Mouse (Mus musculus) hindbrain, embryonic 13.5 days (tissue): ENCODE data around the gene Cnih3. TPM values are rescaled to one million over a fixed set of nuclear protein-coding genes. Genes with fewer than 3 reads are reported as not detected.

ENCODE experiments used
- ATAC-seq: fragments of 200-750 bp; cut with Nextera tagmentation; 2 replicates; pipeline ENCODE4 v1.8.0; 2017; ENCODE audit warnings: moderate TSS enrichment; ENCODE audit not compliant: low FRiP score
- H3K27ac ChIP-seq: fragments of 300-500 bp; sonication (generic); 2 replicates; pipeline ENCODE4 v1.5.1; 2015; ENCODE audit warnings: inconsistent platforms, mild to moderate bottlenecking, moderate library complexity
- H3K27me3 ChIP-seq: fragments of 300-500 bp; sonication (generic); 2 replicates; pipeline ENCODE4 v1.6.1; 2015; ENCODE audit warnings: mild to moderate bottlenecking, inconsistent platforms
- H3K36me3 ChIP-seq: fragments of 300-500 bp; sonication (generic); 2 replicates; pipeline ENCODE4 v1.6.1; 2015; ENCODE audit warnings: mild to moderate bottlenecking, inconsistent platforms
- H3K4me1 ChIP-seq: fragments of 300-500 bp; sonication (generic); replicated peaks from 2 replicates; pipeline ENCODE4 v1.6.1; 2015; ENCODE audit warnings: inconsistent platforms
- H3K4me2 ChIP-seq: fragments of 300-500 bp; sonication (generic); 2 replicates; pipeline ENCODE4 v1.6.1; 2015; ENCODE audit warnings: inconsistent platforms, mild to moderate bottlenecking, moderate library complexity
- H3K4me3 ChIP-seq: fragments of 300-500 bp; sonication (generic); 2 replicates; pipeline ENCODE4 v1.5.1; 2015; ENCODE audit warnings: mild to moderate bottlenecking, inconsistent platforms
- H3K9ac ChIP-seq: fragments of 300-500 bp; sonication (generic); 2 replicates; pipeline ENCODE4 v1.6.1; 2015; ENCODE audit warnings: mild to moderate bottlenecking, inconsistent platforms
- H3K9me3 ChIP-seq: fragments of 300-500 bp; sonication (generic); 2 replicates; pipeline ENCODE4 v1.6.1; 2016; ENCODE audit warnings: inconsistent platforms
- WGBS: fragments of 180-500 bp; shearing (Covaris S2); methylation state at CpG from one replicate; pipeline ENCODE4 v1.1.7; 2015; 5-methylcytosine and 5-hydroxymethylcytosine counted together
- polyA plus RNA-seq: library from polyadenylated mRNA; unstranded; fragments of >200 nt; fragmentation: Nextera tagmentation; extraction: Ambion mirVana; gene quantifications from 2 replicates; pipeline ENCODE4 v1.2.1, GENCODE M21; 2015

Cnih3 gene
- polyA plus RNA-seq, 1 experiment from 2014 or later = 6.8 TPM

GRCm38 (mm10) chr1:181357870-181358269, 5.4 kb downstream of the Cnih3 start:
- H3K9me3 ChIP-seq = peaks cover 3% of the 10 kb centered on the region; the same call in 1 of the 2 replicates
- WGBS = 54% methylated on average over 2 of the region's 2 CpGs
- H3K27ac ChIP-seq = no peak overlapping the region
- no peak overlapping the region for H3K9ac ChIP-seq
- H3K4me1 ChIP-seq = peaks cover 19% of the 10 kb centered on the region
- ATAC-seq = no peak
- H3K36me3 ChIP-seq = no peaks in the 10 kb centered on the region
- peaks cover 26% of the 10 kb centered on the region for H3K27me3 ChIP-seq
- H3K4me2 ChIP-seq = no peak overlapping the region
- no peak overlapping the region for H3K4me3 ChIP-seq

GRCm38 (mm10) chr1:181358526-181358925, 6.1 kb downstream of the Cnih3 start:
- H3K9me3 ChIP-seq = peaks cover 3% of the 10 kb centered on the region; the same call in 1 of the 2 replicates
- no peak overlapping the region for H3K4me3 ChIP-seq
- no peak overlapping the region for H3K9ac ChIP-seq
- H3K27ac ChIP-seq = no peak overlapping the region
- ATAC-seq = no peak
- H3K36me3 ChIP-seq = no peaks in the 10 kb centered on the region
- WGBS = 51% methylated on average over 7 of the region's 7 CpGs
- no peak overlapping the region for H3K4me2 ChIP-seq
- H3K27me3 ChIP-seq = peaks cover 20% of the 10 kb centered on the region
- peaks cover 13% of the 10 kb centered on the region for H3K4me1 ChIP-seq

DNA sequence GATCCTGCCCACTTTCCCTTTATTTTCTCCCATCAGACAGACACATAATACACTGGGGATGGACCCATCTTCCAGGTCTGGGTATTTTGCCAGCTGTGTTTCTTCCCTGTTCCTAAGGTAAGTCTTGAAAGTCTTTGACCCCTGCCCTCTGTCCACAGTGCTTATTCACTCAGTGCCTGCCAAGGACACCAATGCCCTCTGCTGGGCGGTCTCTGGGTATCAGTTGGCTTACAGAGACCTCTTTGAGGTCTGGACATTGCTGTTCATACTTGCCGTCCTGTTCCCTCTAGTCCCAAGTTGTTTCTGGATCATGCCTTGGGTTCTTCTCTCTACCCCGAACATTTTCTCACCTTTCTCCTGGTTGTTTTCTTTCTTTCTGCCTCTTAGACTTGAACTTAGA, 8.3 kb downstream of the Cnih3 start:
- WGBS = 86% methylated on average over 3 of the region's 3 CpGs
- Histone ChIP-seq H3K4me3 (no peak overlapping the region), H3K9me3 (peaks cover 3% of the 10 kb centered on the region; the same call in 1 of the 2 replicates), H3K4me2 (no peak overlapping the region), H3K4me1 (peaks cover 8% of the 10 kb centered on the region), H3K9ac (no peak overlapping the region), H3K27ac (no peak overlapping the region), H3K27me3 (0 out of 2 replicates have a peak, but pooled peaks cover under 1% of the 10 kb centered on the region), H3K36me3 (no peaks in the 10 kb centered on the region)
- no peak for ATAC-seq

DNA sequence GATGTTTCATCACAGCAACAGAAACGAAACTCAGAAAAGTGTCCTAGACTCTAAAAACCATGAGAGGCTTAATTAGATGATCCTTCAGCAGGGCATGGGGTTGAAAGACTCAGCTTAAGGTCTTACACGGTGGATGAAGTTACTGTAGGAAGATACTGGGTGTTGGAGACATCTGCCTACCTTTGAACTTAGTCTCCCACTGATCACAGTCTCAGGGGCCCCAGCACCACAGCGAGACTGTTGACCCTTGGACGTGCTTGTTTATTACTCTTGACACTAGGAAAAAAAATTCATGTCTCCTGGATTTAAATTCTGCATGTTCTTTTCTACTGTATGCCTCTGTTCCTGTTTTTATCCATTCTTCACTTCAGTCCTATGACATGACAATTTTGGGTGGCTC, 11.6 kb downstream of the Cnih3 start:
- ATAC-seq = no peak
- no peak overlapping the region for H3K9ac ChIP-seq
- no peak overlapping the region for H3K27ac ChIP-seq
- WGBS = 87% methylated on average over 4 of the region's 4 CpGs
- H3K4me2 ChIP-seq = no peak overlapping the region
- no peaks in the 10 kb centered on the region for H3K36me3 ChIP-seq
- H3K9me3 ChIP-seq = peaks cover 3% of the 10 kb centered on the region; the same call in 1 of the 2 replicates
- H3K4me3 ChIP-seq = no peak overlapping the region
- H3K4me1 ChIP-seq = peaks cover 7% of the 10 kb centered on the region
- H3K27me3 ChIP-seq = no peaks in the 10 kb centered on the region

DNA sequence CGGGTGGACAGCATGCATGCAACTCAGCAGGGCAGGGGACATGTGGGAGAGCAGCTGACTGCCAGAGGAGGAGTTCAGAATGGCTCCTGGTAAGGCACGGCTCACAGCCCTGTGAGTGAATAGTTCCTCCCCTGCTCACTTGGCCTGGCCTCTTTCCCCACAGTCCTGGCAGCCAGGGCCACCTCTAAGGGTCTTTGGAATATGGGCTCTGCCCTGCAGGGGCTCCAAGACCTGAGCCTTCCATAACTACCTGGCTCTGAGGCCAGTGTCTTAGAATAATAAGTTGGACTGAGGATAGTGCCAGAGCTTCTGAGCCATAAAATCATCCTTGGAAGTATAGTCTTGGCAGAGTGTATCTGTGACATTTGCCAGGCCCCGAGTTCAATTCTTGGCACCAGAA, 12.9 kb downstream of the Cnih3 start:
- Histone ChIP-seq H3K4me3 (no peak overlapping the region), H3K27ac (no peak overlapping the region), H3K4me1 (peaks cover 7% of the 10 kb centered on the region), H3K9ac (no peak overlapping the region), H3K9me3 (no peaks in the 10 kb centered on the region), H3K27me3 (no peaks in the 10 kb centered on the region), H3K4me2 (no peak overlapping the region), H3K36me3 (no peaks in the 10 kb centered on the region)
- WGBS = 77% methylated on average over 3 of the region's 3 CpGs
- ATAC-seq = no peak

DNA sequence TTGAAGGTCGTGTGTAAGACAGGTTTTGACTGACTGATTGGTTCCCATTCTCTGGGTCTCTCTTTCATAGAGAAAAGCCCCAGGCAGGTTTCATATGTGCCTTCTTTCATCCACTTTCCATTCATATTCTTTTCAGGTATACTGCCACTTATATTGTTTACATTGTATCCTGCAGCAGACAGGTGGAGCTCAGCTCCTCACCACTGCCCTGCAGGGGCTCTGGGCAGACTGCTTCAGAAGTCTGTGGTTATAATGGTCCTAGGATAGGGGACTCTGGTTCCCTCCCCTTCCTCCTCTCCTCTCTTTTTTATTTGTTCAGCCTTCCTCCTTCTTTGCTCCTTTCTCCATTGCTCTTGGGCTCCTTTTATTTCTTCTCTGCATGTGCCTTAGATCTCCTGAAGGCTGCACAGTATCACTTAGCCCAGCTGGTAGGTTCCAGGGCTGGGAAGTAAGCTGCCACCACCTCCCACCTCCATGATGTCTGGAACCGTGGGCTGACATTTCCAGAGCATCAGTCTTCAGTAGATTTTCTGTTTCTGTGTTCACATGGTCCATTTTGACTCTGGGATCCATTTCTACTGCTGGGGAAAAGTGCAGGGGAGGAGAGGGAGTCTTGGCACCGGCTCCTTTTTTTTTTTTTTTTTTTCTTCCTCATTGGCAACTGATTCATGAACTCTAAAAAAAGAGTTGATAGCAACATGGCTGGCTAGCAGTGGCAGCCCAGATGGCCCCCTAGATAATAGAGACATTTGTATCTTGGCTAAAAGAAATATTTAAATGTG, 16.6 kb downstream of the Cnih3 start:
- H3K27me3 ChIP-seq = no peaks in the 10 kb centered on the region
- ATAC-seq = no peak

GRCm38 (mm10) chr1:181370370-181370769, 17.9 kb downstream of the Cnih3 start:
- 74% methylated on average over 3 of the region's 3 CpGs for WGBS

More for the DNA sequence above, 16.6 kb downstream of the Cnih3 start:
- Histone ChIP-seq H3K27ac (no peak overlapping the region), H3K4me3 (no peak overlapping the region), H3K4me1 (peaks cover 7% of the 10 kb centered on the region), H3K36me3 (no peaks in the 10 kb centered on the region), H3K9me3 (no peaks in the 10 kb centered on the region), H3K9ac (no peak overlapping the region), H3K4me2 (no peak overlapping the region)
- WGBS = 38% methylated on average over 3 of the region's 3 CpGs

DNA sequence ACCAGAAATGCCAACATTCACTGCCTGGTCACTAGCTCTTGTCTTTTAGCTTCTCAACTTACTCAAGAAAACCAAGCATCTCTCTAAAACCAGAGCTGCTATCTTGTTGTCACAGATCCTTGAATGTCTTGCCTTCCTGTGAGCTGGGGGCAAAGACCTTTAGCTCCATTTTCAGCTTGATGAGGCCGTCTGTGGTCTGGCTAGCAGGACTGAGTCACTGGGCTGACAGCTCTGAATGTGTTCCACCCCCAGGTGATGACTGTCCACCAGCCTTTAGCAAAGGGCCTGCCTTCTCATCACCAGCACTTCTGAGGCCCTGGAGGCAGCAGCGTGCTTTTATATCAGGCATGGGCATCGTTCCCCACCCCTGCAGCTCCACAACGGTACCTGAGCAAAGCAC, 18.8 kb downstream of the Cnih3 start:
- Histone ChIP-seq H3K27me3 (no peaks in the 10 kb centered on the region), H3K9ac (no peak overlapping the region), H3K4me1 (peaks cover 11% of the 10 kb centered on the region), H3K9me3 (no peaks in the 10 kb centered on the region), H3K4me2 (no peak overlapping the region), H3K27ac (no peak overlapping the region), H3K4me3 (no peak overlapping the region), H3K36me3 (no peaks in the 10 kb centered on the region)
- ATAC-seq = no peak
- 81% methylated on average over 4 of the region's 4 CpGs for WGBS

More at GRCm38 (mm10) chr1:181370370-181370769, 17.9 kb downstream of the Cnih3 start:
- ATAC-seq = no peak
- H3K4me3 ChIP-seq = no peak overlapping the region
- H3K9ac ChIP-seq = no peak overlapping the region
- H3K4me2 ChIP-seq = no peak overlapping the region
- no peak overlapping the region for H3K27ac ChIP-seq
- no peaks in the 10 kb centered on the region for H3K9me3 ChIP-seq
- no peaks in the 10 kb centered on the region for H3K27me3 ChIP-seq
- peaks cover 7% of the 10 kb centered on the region for H3K4me1 ChIP-seq
- H3K36me3 ChIP-seq = no peaks in the 10 kb centered on the region

DNA sequence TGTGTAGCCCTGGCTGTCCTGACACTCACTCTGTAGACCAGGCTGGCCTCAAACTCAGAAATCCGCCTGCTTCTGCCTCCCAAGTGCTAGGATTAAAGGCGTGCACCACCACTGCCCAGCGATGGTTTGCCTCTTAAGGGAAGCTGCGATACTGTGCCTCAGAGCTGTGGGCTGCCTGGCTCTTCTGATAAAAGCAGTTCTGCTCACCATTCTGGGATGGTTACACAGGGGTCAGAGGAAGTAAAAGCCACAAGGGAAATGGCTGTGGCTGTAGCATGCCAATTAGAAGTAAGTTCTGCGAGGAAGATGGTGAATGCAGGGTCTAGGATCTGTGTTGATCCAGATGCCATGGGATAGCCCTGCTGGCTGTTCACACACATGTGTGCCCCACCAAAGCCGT, 19.9 kb downstream of the Cnih3 start:
- no peaks in the 10 kb centered on the region for H3K27me3 ChIP-seq
- no peak overlapping the region for H3K4me2 ChIP-seq
- no peak overlapping the region for H3K27ac ChIP-seq
- ATAC-seq = no peak
- no peaks in the 10 kb centered on the region for H3K36me3 ChIP-seq
- no peak overlapping the region for H3K9ac ChIP-seq
- no peaks in the 10 kb centered on the region for H3K9me3 ChIP-seq
- 82% methylated on average over 6 of the region's 6 CpGs for WGBS
- no peak overlapping the region for H3K4me3 ChIP-seq
- peaks cover 16% of the 10 kb centered on the region for H3K4me1 ChIP-seq

DNA sequence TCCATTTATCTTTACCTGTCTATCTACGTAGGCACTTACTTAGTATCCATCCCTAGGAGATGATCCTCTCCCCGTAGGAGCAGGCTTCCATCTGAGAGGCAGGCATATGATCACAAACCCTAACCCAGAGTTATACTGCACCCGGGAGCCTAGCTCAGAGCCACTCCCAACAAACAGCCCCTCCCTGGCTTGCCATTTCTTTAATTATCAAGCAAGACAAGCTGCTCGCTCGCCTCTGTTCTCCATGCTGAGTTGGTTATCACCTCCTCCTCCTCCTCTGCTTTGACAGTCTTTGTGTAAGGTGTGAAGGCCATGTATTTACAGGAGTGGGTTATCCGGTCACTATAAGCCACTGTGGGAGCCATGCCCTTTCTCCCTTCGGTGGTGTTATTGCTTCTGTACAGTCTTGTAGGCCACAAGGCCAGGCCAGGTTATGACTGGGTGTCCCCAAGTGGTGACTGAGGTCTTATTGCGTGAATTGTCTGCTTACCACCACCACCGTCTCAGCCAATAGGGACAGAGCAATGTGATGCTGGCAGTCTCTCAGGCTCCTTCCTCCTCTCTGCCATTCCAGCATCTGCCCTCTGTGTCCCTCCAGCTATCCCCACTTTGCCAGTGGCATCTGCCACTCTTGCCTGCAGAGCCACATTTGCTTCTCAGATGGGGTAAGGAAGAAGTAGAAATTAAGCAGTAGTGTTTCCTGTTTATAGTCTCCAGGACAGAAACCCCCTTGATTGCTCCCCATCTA, 22.4 kb downstream of the Cnih3 start:
- no peak overlapping the region for H3K27ac ChIP-seq
- peaks cover 9% of the 10 kb centered on the region; the same call in 1 of the 2 replicates for H3K4me1 ChIP-seq
- no peak overlapping the region for H3K9ac ChIP-seq
- no peak for ATAC-seq
- no peaks in the 10 kb centered on the region for H3K27me3 ChIP-seq
- no peaks in the 10 kb centered on the region for H3K9me3 ChIP-seq
- H3K36me3 ChIP-seq = no peaks in the 10 kb centered on the region
- WGBS = 84% methylated on average over 9 of the region's 9 CpGs
- H3K4me3 ChIP-seq = no peak overlapping the region
- no peak overlapping the region for H3K4me2 ChIP-seq

DNA sequence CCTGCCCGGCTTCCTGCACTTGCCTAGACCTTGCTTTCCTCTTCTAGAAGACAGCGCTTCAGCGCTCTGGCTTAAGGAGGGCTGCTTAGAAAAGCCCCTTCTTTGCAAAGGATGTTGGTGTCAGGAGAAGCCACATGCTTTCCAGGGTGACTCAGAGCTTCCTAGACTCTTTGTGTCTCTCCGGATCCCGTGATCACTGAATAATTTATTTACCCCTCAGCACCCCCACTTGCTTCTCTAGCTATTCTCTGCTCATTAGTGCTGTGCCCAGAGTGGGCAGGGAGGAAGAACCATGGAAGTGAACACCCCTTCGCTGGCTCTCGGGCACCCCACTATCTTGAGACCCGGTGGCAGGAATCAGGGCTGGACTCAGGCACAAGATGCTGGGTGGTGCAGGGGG, 24.0 kb downstream of the Cnih3 start:
- Histone ChIP-seq H3K9me3 (no peaks in the 10 kb centered on the region), H3K9ac (no peak overlapping the region), H3K4me1 (peaks cover 12% of the 10 kb centered on the region), H3K27ac (no peak overlapping the region), H3K36me3 (no peaks in the 10 kb centered on the region), H3K4me3 (no peak overlapping the region), H3K4me2 (no peak overlapping the region), H3K27me3 (no peaks in the 10 kb centered on the region)
- WGBS = 68% methylated on average over 8 of the region's 8 CpGs
- no peak for ATAC-seq

DNA sequence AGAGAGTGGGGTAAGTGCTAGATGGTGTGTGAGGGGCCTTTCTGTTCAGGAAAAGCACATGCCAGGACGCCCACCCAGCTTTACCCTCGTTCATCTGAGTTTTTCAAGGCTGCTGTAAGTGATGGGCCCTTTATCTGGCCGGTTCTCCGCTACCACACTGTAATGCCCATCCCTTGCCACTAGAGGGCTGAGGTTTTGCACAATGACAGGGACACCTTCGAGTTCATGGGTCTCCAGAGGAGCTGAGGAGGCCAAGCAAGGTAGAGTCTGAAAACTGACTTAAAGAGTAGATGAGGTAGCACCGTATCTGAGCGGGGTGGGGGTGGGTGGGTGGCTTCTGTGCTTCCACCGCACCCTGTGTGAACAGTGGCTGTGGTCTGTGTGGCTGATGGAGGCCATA, 27.2 kb downstream of the Cnih3 start:
- Histone ChIP-seq H3K27ac (no peak overlapping the region), H3K4me2 (no peak overlapping the region), H3K27me3 (no peaks in the 10 kb centered on the region), H3K9me3 (no peaks in the 10 kb centered on the region), H3K4me3 (no peak overlapping the region), H3K4me1 (peaks cover 17% of the 10 kb centered on the region), H3K9ac (no peak overlapping the region), H3K36me3 (no peaks in the 10 kb centered on the region)
- no peak for ATAC-seq
- WGBS = 21% methylated on average over 8 of the region's 8 CpGs
